In the genomic region with DNA sequence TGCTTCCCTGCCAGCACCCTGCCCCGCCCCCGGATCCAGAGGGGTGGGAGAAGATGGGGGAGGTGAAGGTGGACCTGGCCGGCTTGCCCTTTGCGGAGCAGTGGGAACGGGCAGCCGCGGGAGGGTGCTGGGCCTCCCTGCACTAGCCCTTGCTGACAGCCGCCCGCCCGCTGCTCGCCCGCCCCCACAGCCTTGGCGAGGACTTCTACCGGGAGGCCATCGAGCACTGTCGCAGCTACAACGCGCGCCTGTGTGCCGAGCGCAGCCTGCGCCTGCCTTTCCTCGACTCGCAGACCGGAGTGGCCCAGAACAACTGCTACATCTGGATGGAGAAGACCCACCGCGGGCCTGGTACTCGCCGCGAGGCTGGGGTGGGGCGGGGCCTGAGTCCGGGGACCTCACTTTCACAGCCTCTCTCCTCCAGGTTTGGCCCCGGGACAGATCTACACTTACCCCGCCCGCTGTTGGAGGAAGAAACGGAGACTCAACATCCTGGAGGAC, we compare ENCODE assay signal across 8 mouse cellular contexts. TPM values are rescaled to one million over a fixed set of nuclear protein-coding genes. Genes with fewer than 3 reads are reported as not detected.
DNase-seq lines count a peak whose midpoint lies in the region; ATAC-seq and TF ChIP-seq lines count a peak whose summit lies in the region.

No protein-coding gene starts in this region.

- H3K9me3 ChIP-seq in ES-E14 (ENCODE audit: control insufficient read depth, insufficient read depth, low read depth, low read length), result no peaks in the 10 kb centered on the region
- H3K9me3 ChIP-seq in embryonic facial prominence, embryonic 11.5 days (replicated peaks; ENCODE audit: control insufficient read depth, low read length), result no peaks in the 10 kb centered on the region
- H3K9me3 ChIP-seq in hindbrain, embryonic 10.5 days, result no peaks in the 10 kb centered on the region

- no peaks in the 10 kb centered on the region for H3K79me2 ChIP-seq in liver, adult 2 months (ENCODE audit: control insufficient read depth, insufficient read depth, low read length)

- peak; percentile 38 for DNase-seq in gastrocnemius, adult 18-20 months (ENCODE audit: low spot score)
- no peak for DNase-seq in gastrocnemius, adult 8-10 months (ENCODE audit: low spot score in 2 of 2)
- no peak for DNase-seq in ES-E14 (ENCODE audit: low read depth, low spot score)
- DNase-seq in embryonic facial prominence, embryonic 11.5 days (ENCODE audit: low spot score), result peak; percentile 42
- DNase-seq in hindbrain, embryonic 10.5 days (ENCODE audit: low spot score), result peak; percentile 52
- DNase-seq in liver, adult 2 months (ENCODE audit: extremely low read depth, low read depth, low spot score), result no peak
- peak; percentile 84 for DNase-seq in right cerebral cortex, adult 18-20 months
- no peak for DNase-seq in urinary bladder, adult 18-20 months (ENCODE audit: low spot score in 2 of 2)

- peak overlapping the region; percentile 44 to 58 for H3K4me3 ChIP-seq in ES-E14 (ENCODE audit: insufficient read depth in 1 of 2, low read depth in 1 of 2, low read length in 2 of 2, poor library complexity in 1 of 2, severe bottlenecking in 1 of 2)
- H3K4me3 ChIP-seq in embryonic facial prominence, embryonic 11.5 days (ENCODE audit: low read depth, low read length), result peak overlapping the region; percentile 40
- peak overlapping the region; percentile 76 for H3K4me3 ChIP-seq in hindbrain, embryonic 10.5 days
- peak overlapping the region; percentile 55; the same call in 1 of the 2 replicates for H3K4me3 ChIP-seq in liver, adult 2 months (ENCODE audit: insufficient read depth, low read depth, low read length)

- peaks cover 8 to 39% of the 10 kb centered on the region in 2 experiments for H3K4me1 ChIP-seq in ES-E14 (ENCODE audit: control insufficient read depth in 2 of 2, insufficient read depth in 2 of 2, low read length in 2 of 2, poor library complexity in 1 of 2)
- peaks cover 6% of the 10 kb centered on the region for H3K4me1 ChIP-seq in embryonic facial prominence, embryonic 11.5 days (ENCODE audit: control insufficient read depth, insufficient read depth, low read length)
- H3K4me1 ChIP-seq in hindbrain, embryonic 10.5 days (replicated peaks), result peaks cover 75% of the 10 kb centered on the region
- peaks cover 9% of the 10 kb centered on the region for H3K4me1 ChIP-seq in liver, adult 2 months (ENCODE audit: control insufficient read depth, insufficient read depth, low read length)

- TF ChIP-seq CTCF in liver, adult 2 months (IDR thresholded peaks at IDR 0.05; ENCODE audit: low read depth, low read length), result no peak

- WGBS in embryonic facial prominence, embryonic 11.5 days, result under 1% methylated on average over 36 of the region's 36 CpGs
- WGBS in hindbrain, embryonic 10.5 days, result under 1% methylated on average over 36 of the region's 36 CpGs
- WGBS in liver, adult 2 months, result 2% methylated on average over 36 of the region's 36 CpGs

- no peak overlapping the region for H3K27ac ChIP-seq in ES-E14 (ENCODE audit: insufficient read depth, low read depth, low read length, poor library complexity, severe bottlenecking)
- H3K27ac ChIP-seq in embryonic facial prominence, embryonic 11.5 days (replicated peaks; ENCODE audit: low read depth, low read length), result no peak overlapping the region
- peak overlapping the region; percentile 84 for H3K27ac ChIP-seq in hindbrain, embryonic 10.5 days
- no peak overlapping the region for H3K27ac ChIP-seq in liver, adult 2 months (replicated peaks; ENCODE audit: insufficient read depth, low read depth, low read length)

- peak overlapping the region; percentile 22 for H3K9ac ChIP-seq in ES-E14 (ENCODE audit: insufficient read depth, low read depth, low read length, poor library complexity, severe bottlenecking)
- peak overlapping the region; percentile 65 for H3K9ac ChIP-seq in embryonic facial prominence, embryonic 11.5 days (replicated peaks; ENCODE audit: low read length)
- H3K9ac ChIP-seq in liver, adult 2 months (ENCODE audit: low read depth, low read length), result peak overlapping the region; percentile 48

- H3K27me3 ChIP-seq in embryonic facial prominence, embryonic 11.5 days (ENCODE audit: control insufficient read depth, insufficient read depth, low read length), result 0 out of 2 replicates have a peak, but pooled peaks cover 2% of the 10 kb centered on the region
- H3K27me3 ChIP-seq in hindbrain, embryonic 10.5 days (ENCODE audit: insufficient read depth, poor library complexity, severe bottlenecking), result peaks cover 60% of the 10 kb centered on the region
- peaks cover 9% of the 10 kb centered on the region for H3K27me3 ChIP-seq in liver, adult 2 months (ENCODE audit: control insufficient read depth, insufficient read depth, low read length)

- in situ Hi-C loops in ES-E14 (cut with MboI; ENCODE audit: low sequenced_read_pairs in 2 of 2, unreplicated experiment in 2 of 2), result no loop called here

- ATAC-seq in embryonic facial prominence, embryonic 11.5 days (replicated peaks; ENCODE audit: insufficient number of reproducible peaks, low FRiP score, low TSS enrichment, low read depth), result no peak

- TF ChIP-seq POLR2A in liver, adult 2 months (IDR thresholded peaks at IDR 0.05; ENCODE audit: extremely low read depth, insufficient read depth, low read length), result no peak

- peaks cover 3% of the 10 kb centered on the region; the same call in 1 of the 2 replicates for H3K36me3 ChIP-seq in ES-E14 (ENCODE audit: control insufficient read depth, insufficient read depth, low read length, poor library complexity, severe bottlenecking)
- H3K36me3 ChIP-seq in embryonic facial prominence, embryonic 11.5 days (replicated peaks; ENCODE audit: control insufficient read depth, insufficient read depth, low read depth, low read length), result no peaks in the 10 kb centered on the region
- peaks cover 33% of the 10 kb centered on the region for H3K36me3 ChIP-seq in hindbrain, embryonic 10.5 days
- no peaks in the 10 kb centered on the region for H3K36me3 ChIP-seq in liver, adult 2 months (ENCODE audit: control insufficient read depth, insufficient read depth, low read length)

- H3K4me2 ChIP-seq in embryonic facial prominence, embryonic 11.5 days (ENCODE audit: low read depth, low read length), result peak overlapping the region; percentile 87

TF ChIP-seq in ES-E14, 5 proteins besides CTCF, POLR2A, EP300 and RAD21:
- no peak for TF ChIP-seq CHD2 (IDR thresholded peaks at IDR 0.05; ENCODE audit: low read depth, low read length)
- no peak for TF ChIP-seq ZNF384 (IDR thresholded peaks at IDR 0.05; ENCODE audit: low read depth, low read length)
- TF ChIP-seq MAFK (IDR thresholded peaks at IDR 0.05; ENCODE audit: insufficient read depth, low read depth, low read length), result no peak
- TF ChIP-seq HCFC1 (IDR thresholded peaks at IDR 0.05; ENCODE audit: borderline replicate concordance, insufficient read depth, low read length), result no peak
- no peak for TF ChIP-seq ZC3H11A (IDR thresholded peaks at IDR 0.05; ENCODE audit: borderline replicate concordance, low read depth, low read length)

RNA-seq across cellular contexts. Expression of a gene that starts 5.5 kb away (rescaled TPM):
- 1 to 10 TPM; 2.4 to 2.7 TPM for total RNA-seq in gastrocnemius, adult 18-20 months (2021)
- 1 to 10 TPM in 3 of 4 experiments, under 1 TPM in 1; 0.92 to 4.5 (median 2.0) TPM for total RNA-seq in gastrocnemius, adult 8-10 months (2022)
- 18.0 and 20.0 TPM in 2 replicates for total RNA-seq in ES-E14 (2012; rRNA removed)
- 19.8 and 27.9 TPM in 2 replicates for polyA plus RNA-seq in embryonic facial prominence, embryonic 11.5 days (2014; fragmentation: Nextera tagmentation; extraction: Ambion mirVana)
- 28.3 and 60.6 TPM in 2 replicates for polyA plus RNA-seq in hindbrain, embryonic 10.5 days (2016; fragmentation: Nextera tagmentation; extraction: Ambion mirVana)
- total RNA-seq in liver, adult 2 months (2014; rRNA removed), result 0.13 TPM in 1 of 2 replicates, not detected in the other
- 0.05 and 0.28 TPM in 2 replicates for polyA plus RNA-seq in liver, adult 2 months (2012; rRNA removed)

RNA-seq across cellular contexts. Expression of a gene that starts 20.2 kb away (rescaled TPM):
- 1 to 10 TPM; 3.3 to 3.4 TPM for total RNA-seq in gastrocnemius, adult 18-20 months (2021)
- total RNA-seq in gastrocnemius, adult 8-10 months (2022), result 1 to 10 TPM; 2.7 to 3.4 (median 3.0) TPM
- 10.6 and 11.2 TPM in 2 replicates for total RNA-seq in ES-E14 (2012; rRNA removed)
- 18.0 and 21.0 TPM in 2 replicates for polyA plus RNA-seq in embryonic facial prominence, embryonic 11.5 days (2014; fragmentation: Nextera tagmentation; extraction: Ambion mirVana)
- 35.5 and 55.7 TPM in 2 replicates for polyA plus RNA-seq in hindbrain, embryonic 10.5 days (2016; fragmentation: Nextera tagmentation; extraction: Ambion mirVana)
- total RNA-seq in liver, adult 2 months (2014; rRNA removed), result 1.0 and 1.7 TPM in 2 replicates
- 5.0 and 11.3 TPM in 2 replicates for polyA plus RNA-seq in liver, adult 2 months (2012; rRNA removed)

RNA-seq across cellular contexts. Expression of a gene that starts 27.6 kb away (rescaled TPM):
- 10 to 100 TPM in 1 of 2 experiments, 1 to 10 TPM in 1; 8.2 to 14.7 TPM for total RNA-seq in gastrocnemius, adult 18-20 months (2021)
- total RNA-seq in gastrocnemius, adult 8-10 months (2022), result 10 to 100 TPM; 11.2 to 15.9 (median 12.5) TPM
- 202 and 424 TPM in 2 replicates for total RNA-seq in ES-E14 (2012; rRNA removed)
- polyA plus RNA-seq in embryonic facial prominence, embryonic 11.5 days (2014; fragmentation: Nextera tagmentation; extraction: Ambion mirVana), result 71.4 and 84.5 TPM in 2 replicates
- 43.7 and 65.7 TPM in 2 replicates for polyA plus RNA-seq in hindbrain, embryonic 10.5 days (2016; fragmentation: Nextera tagmentation; extraction: Ambion mirVana)
- 24.8 and 28.9 TPM in 2 replicates for total RNA-seq in liver, adult 2 months (2014; rRNA removed)
- 120 and 133 TPM in 2 replicates for polyA plus RNA-seq in liver, adult 2 months (2012; rRNA removed)

Comparison
In these comparisons a context has a peak if more than half of its experiments do, and no peak if none do; other contexts are left out.
1. DNase-seq: peak in gastrocnemius, adult 18-20 months (single experiment), embryonic facial prominence, embryonic 11.5 days (single experiment), hindbrain, embryonic 10.5 days (single experiment) and right cerebral cortex, adult 18-20 months (single experiment); none in gastrocnemius, adult 8-10 months (0 of 2), ES-E14 (single experiment), liver, adult 2 months (single experiment) and urinary bladder, adult 18-20 months (0 of 2).
2. Peak in every context shown above with its lines, with median percentiles within 50 percentile points of each other: H3K4me3 ChIP-seq and H3K9ac ChIP-seq.